Mouse (Mus musculus) gastrocnemius, postnatal 36 days (tissue): Measurements from ENCODE around the gene Cnih4. TPM values are rescaled to one million over a fixed set of nuclear protein-coding genes. Genes with fewer than 3 reads are reported as not detected.

Experiments used
- DNase-seq, 2 experiments: peaks; one replicate each; pipeline ENCODE4 v3.0.0; 2022
- intact Hi-C: fragments of 180-260 bp; cut with DNase I; formaldehyde crosslinking; loops from one replicate; pipeline ENCODE4 v1.15.1; 2025
- total RNA-seq, 2 experiments: library from RNA; stranded (reverse); gene quantifications; 2 replicates each; pipeline ENCODE4 v1.2.3; 2021

The Cnih4 gene
- total RNA-seq, 2 experiments from 2014 or later = 32.2 to 32.7 TPM

- intact Hi-C loops = loop anchor here (5.0 kb wide), 2 partner anchors 47 to 68 kb away; partner anchors contain the start of genes Cnih4 and Nvl
Measured at GRCm38 (mm10) chr1:181210147-181210546, 65.7 kb downstream of the Cnih4 start.

GRCm38 (mm10) chr1:181210601-181211402 is 66.3 kb downstream of the Cnih4 start:
- intact Hi-C loops = loop anchor here (5.0 kb wide), 2 partner anchors 46 to 69 kb away; partner anchors contain the start of genes Cnih4 and Nvl

More at GRCm38 (mm10) chr1:181210147-181210546, 65.7 kb downstream of the Cnih4 start:
- no peak for DNase-seq

GRCm38 (mm10) chr1:181211403-181211919 is 67.0 kb downstream of the Cnih4 start:
- DNase-seq = no peak
- intact Hi-C loops = loop anchor here (5.0 kb wide), 2 partner anchors 46 to 69 kb away; partner anchors contain the start of genes Cnih4 and Nvl

More at GRCm38 (mm10) chr1:181210601-181211402, 66.3 kb downstream of the Cnih4 start:
- DNase-seq = peak; percentile 27 to 40

- intact Hi-C loops = loop anchor here (5.0 kb wide), 2 partner anchors 45 to 70 kb away; partner anchors contain the start of genes Cnih4 and Nvl
- DNase-seq = peak; percentile 63 to 75
Measured at GRCm38 (mm10) chr1:181211920-181212633, 67.6 kb downstream of the Cnih4 start, which contains the start of gene Wdr26. Gene Wdr26 (minus strand): TSS chr1:181212001.

- peak in 1 of 2 experiments; percentile 10 for DNase-seq
- intact Hi-C loops = loop anchor here (5.0 kb wide), 2 partner anchors 43 to 72 kb away; partner anchors contain the start of genes Cnih4 and Nvl
Measured at GRCm38 (mm10) chr1:181214296-181215035, 70.0 kb downstream of the Cnih4 start.

- peak in 1 of 2 experiments; percentile 4 for DNase-seq
- intact Hi-C loops = no loop called here
Measured at GRCm38 (mm10) chr1:181216315-181216714, 71.8 kb downstream of the Cnih4 start.

Other genes starting within 250 kb of the Cnih4 start
- 10 to 100 TPM; 10.9 to 12.7 TPM for gene Pycr2, start 240.4 kb upstream of the Cnih4 start, total RNA-seq
- gene Lefty1, start 209.7 kb upstream of the Cnih4 start, total RNA-seq = under 1 TPM in 1 of 2 experiments, not detected in 1; 0.25 TPM
- gene Tmem63a, start 202.3 kb upstream of the Cnih4 start, total RNA-seq = 10 to 100 TPM; 12.4 to 13.3 TPM
- gene Ephx1, start 123.8 kb upstream of the Cnih4 start, total RNA-seq = 10 to 100 TPM; 10.9 to 16.6 TPM
- gene 9130409I23Rik, start 93.5 kb upstream of the Cnih4 start, total RNA-seq = not detected
- gene Nvl, start 489 bp upstream of the Cnih4 start, total RNA-seq = 1 to 10 TPM; 7.3 to 7.8 TPM
- 100 to 1,000 TPM in 1 of 2 experiments, 10 to 100 TPM in 1; 96.7 to 105 TPM for gene Wdr26, start 67.3 kb downstream of the Cnih4 start, total RNA-seq
- gene Cnih3, start 207.9 kb downstream of the Cnih4 start, total RNA-seq = not detected